Mouse (Mus musculus) effector memory CD4-positive, alpha-beta T cell, adult 7 months (primary cell): Measurements from ENCODE around the gene 1700016D06Rik. TPM values are rescaled to one million over a fixed set of nuclear protein-coding genes. Genes with fewer than 3 reads are reported as not detected.

Source experiments
- polyA plus RNA-seq: library from polyadenylated mRNA; unstranded; fragments of 100-300 nt; shearing (Covaris generic); gene quantifications from one replicate; pipeline ENCODE4 v1.2.1, GENCODE M21; 2017

1700016D06Rik gene
- not detected for polyA plus RNA-seq

DNA sequence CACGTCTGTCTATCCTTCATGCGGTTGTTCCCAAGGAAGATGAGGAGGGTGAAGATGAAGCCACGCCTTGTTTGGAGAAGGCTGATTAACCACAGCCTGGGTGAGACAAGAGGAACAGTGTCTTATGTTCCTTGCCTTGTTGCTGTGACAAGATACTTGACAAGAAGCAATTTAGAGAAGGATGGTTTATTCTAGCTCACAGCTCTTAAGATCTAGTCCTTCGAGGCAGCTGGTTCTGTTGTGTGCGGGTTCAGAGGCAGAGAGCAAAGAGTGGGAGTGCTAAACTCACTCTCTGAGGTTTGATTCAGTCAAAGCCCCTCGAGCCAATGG, at the start of gene 1700016D06Rik:
Gene 1700016D06Rik (minus strand): TSS at position 31 of the 330 bp plus-strand sequence.

DNA sequence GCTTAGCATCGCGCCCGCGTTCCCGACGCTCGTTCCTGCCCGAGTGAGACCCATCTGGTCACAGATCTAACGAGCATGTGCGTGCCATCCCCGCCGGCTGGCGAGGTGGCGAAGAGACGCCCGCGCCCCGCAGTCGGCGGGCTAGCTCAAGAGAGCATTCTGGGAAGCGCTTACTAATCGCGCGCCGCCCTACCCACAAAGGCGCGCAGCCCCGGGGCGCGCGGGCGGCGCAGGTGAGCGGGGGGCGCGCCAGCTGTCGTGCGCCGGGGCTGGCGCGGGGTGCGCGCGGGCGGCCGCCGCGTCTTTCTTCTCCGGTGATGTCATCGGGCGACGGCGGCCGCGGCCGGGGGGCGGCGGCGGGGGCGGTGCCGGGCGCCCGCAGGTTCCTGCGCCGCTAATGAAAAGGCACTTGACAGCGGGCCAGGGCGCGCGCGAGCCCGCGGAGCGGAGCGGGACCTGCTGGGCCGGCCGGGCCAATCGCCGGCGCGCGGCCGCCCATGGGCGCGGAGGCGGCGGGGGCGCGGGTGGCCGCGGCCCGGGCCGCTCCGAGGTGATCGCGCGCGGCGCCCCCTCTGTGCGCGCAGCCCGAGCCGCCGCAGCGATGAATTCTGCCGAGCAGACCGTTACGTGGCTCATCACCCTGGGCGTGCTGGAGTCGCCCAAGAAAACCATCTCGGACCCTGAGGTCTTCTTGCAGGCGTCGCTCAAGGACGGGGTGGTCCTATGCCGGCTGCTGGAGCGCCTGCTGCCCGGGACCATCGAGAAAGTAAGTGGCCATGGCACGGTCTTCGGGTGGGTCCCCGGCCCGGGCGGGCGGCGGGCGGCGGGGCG, 27.0 kb upstream of the 1700016D06Rik start, which contains the start of gene Arhgef7:
Gene Arhgef7 (plus strand): TSS at position 71 of the 831 bp plus-strand sequence.

DNA sequence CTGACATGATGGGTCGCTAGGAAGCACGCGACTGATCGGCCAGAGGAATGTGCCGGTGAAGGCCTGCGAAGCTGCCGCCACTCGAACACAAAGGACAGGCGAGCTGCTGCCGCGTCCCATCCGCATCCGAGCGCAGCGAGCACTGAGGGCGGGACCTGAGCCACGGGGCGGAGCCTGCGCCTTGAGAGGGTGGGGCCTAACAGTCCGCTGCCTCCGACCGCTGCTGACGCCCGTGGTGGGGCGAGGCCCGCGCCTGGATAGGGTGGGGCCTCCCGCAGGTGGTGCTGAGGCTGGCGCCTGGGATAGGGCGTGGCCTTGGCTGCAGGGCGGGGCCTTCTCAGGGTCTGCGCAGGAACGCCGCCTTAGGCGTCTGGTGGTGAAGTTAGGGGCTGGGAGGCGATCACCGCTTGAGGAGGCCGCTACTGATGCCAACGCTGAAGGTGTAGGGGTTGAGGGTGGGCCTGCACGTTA, 65.2 kb downstream of the 1700016D06Rik start, which contains the start of gene Ankrd10:
Gene Ankrd10 (minus strand): TSS at position 147 of the 471 bp plus-strand sequence.

Other genes starting within 250 kb of the 1700016D06Rik start
- 28.1 TPM for gene Rab20, start 222.4 kb downstream of the 1700016D06Rik start, polyA plus RNA-seq
- gene Naxd, start 203.6 kb downstream of the 1700016D06Rik start, polyA plus RNA-seq, result 39.4 TPM
- 34.4 TPM for gene Cars2, start 150.3 kb downstream of the 1700016D06Rik start, polyA plus RNA-seq
- 54.8 TPM for gene Ing1, start 145.5 kb downstream of the 1700016D06Rik start, polyA plus RNA-seq
- 94.8 TPM for gene Ankrd10, start 65.3 kb downstream of the 1700016D06Rik start, polyA plus RNA-seq
- 14.1 TPM for gene Arhgef7, start 26.7 kb upstream of the 1700016D06Rik start, polyA plus RNA-seq
- 1.9 TPM for gene Tex29, start 139.4 kb upstream of the 1700016D06Rik start, polyA plus RNA-seq